Mouse (Mus musculus) layer of hippocampus, postnatal 14 days (tissue): ENCODE results near the gene Rexo2. TPM values are rescaled to one million over a fixed set of nuclear protein-coding genes. Genes with fewer than 3 reads are reported as not detected.

Source experiments
- microRNA-seq, 2 experiments: library from miRNA; unstranded; fragments of <30 nt; microRNA quantifications; one replicate each; pipeline ENCODE4 v1.2.0; 2021
- total RNA-seq, 2 experiments: library from RNA; stranded (reverse); gene quantifications; 2 replicates each; pipeline ENCODE4 v1.2.3; 2021

Gene Rexo2
- total RNA-seq, 2 experiments from 2014 or later: 94.3 to 95.8 TPM

Small RNA genes lying within 50 kb of the gene (microRNA-seq; reads per million reads assigned to microRNA genes)
- 0 reads per million in 2 experiments for gene Gm23653

Other genes with a start within 250 kb of the Rexo2 start
- under 1 TPM; 0.23 to 0.36 TPM for gene Nxpe2, start 127.2 kb downstream of the Rexo2 start, total RNA-seq
- gene Rbm7, start 14.7 kb upstream of the Rexo2 start, total RNA-seq: 10 to 100 TPM; 34.0 to 38.9 TPM
- gene Gm5617, start 14.8 kb upstream of the Rexo2 start, total RNA-seq: 10 to 100 TPM; 11.2 to 14.2 TPM
- gene Nnmt, start 124.5 kb upstream of the Rexo2 start, total RNA-seq: 1 to 10 TPM; 2.7 to 4.1 TPM